Mouse (Mus musculus) CH12F3 (cell line): ENCODE measurements at regions not wholly inside any gene's neighbourhood (a gene's known extent, or its start where the extent isn't known, plus 50 kb on each side); places are given as distances from the start of the nearest gene placed in this dataset.

Source experiments
- in situ Hi-C: fragments of 300-500 bp; cut with MboI; formaldehyde crosslinking; loops from 2 replicates; pipeline ENCODE4 v1.14.3; 2020; ENCODE audit warnings: low sequenced_read_pairs

- in situ Hi-C loops, result no loop called here
These were observed 344.7 kb upstream of the Nfe2l3 start for GRCm38 (mm10) chr6:51087806-51088205.

GRCm38 (mm10) chr6:51088641-51089372 lies 343.7 kb upstream of the Nfe2l3 start:
- in situ Hi-C loops, result no loop called here

DNA sequence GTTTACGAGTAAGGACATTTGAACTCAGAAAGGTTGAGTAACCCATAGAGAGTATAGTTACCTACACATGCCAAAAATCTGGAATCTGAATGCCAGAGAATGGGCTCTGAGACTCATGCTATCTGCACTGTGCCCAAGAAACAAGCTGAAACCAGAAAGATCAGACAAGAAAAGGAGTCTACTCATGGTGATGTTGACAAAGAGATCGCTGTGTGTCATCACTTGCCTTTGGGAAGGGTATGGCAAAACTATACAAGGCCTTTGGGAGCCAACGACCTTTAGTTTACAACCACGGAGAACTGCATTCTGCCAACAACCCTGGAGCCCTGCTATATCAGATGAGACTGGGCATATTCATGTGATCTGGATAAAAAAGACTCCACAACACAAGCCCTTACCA lies 339.3 kb upstream of the Nfe2l3 start:
- in situ Hi-C loops, result no loop called here

GRCm38 (mm10) chr6:51094304-51094703 lies 338.2 kb upstream of the Nfe2l3 start:
- in situ Hi-C loops, result no loop called here

DNA sequence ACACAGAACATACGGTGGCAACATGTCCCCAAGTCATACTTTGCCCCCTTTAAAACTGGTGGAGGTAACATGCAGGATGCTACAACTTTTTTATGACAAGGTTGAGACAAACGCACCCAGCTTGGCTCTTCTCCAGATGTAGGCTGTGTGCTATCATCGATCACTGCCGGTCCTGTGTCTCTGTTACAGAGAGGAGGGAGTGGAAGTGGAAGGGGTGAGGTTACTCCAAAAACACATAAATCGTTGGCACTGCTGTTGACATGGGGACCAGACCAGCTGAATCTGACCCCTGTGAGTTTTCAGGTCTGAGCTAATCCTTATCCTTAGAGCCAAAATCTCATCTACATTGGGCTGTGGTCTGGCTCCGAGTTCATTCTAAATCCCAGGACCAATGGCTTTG lies 335.0 kb upstream of the Nfe2l3 start:
- in situ Hi-C loops, result no loop called here

GRCm38 (mm10) chr6:51100341-51100740 lies 332.1 kb upstream of the Nfe2l3 start:
- in situ Hi-C loops, result no loop called here

DNA sequence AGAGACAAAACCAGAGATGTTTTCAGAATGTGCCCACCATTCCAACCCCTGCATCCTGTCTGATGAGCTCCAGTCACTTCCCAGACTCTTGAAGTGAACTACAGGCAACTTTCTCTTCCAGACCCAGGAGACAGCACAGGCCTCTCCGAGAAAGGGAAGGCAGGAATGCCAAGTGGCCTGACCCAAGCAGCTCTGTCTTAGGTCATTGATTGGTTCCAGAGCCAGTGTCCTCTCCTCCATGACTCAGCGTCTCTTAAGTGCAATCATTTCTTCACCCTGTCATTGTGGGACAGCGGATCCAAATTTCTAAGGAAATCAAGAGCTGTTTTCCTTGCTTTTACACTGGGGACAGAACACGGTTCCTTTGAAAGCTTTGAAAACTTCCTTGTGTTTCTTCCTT lies 329.2 kb upstream of the Nfe2l3 start:
- in situ Hi-C loops, result no loop called here

- in situ Hi-C loops, result no loop called here
These were observed 328.1 kb upstream of the Nfe2l3 start for GRCm38 (mm10) chr6:51104336-51104735.

GRCm38 (mm10) chr6:51108336-51108956 lies 324.0 kb upstream of the Nfe2l3 start:
- in situ Hi-C loops, result no loop called here

DNA sequence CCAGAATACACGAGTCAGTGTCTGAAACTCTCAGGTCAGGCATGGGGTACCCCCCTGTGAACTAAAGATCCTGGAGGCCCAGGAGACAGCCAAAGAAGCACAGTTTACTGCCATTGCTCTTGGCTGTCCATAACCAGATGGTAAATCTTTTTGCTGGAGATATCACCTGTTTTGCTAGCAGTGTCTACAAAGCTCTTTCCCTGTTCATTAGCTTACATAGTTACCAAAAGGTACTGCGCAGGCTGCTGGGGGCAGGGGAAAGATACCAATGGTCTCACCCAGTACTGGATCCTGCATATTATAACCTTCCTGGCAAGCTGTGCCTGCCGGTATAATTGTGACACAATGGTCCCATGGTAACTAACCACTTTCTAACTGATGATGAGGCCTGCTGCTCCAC lies 321.9 kb upstream of the Nfe2l3 start:
- in situ Hi-C loops, result no loop called here

DNA sequence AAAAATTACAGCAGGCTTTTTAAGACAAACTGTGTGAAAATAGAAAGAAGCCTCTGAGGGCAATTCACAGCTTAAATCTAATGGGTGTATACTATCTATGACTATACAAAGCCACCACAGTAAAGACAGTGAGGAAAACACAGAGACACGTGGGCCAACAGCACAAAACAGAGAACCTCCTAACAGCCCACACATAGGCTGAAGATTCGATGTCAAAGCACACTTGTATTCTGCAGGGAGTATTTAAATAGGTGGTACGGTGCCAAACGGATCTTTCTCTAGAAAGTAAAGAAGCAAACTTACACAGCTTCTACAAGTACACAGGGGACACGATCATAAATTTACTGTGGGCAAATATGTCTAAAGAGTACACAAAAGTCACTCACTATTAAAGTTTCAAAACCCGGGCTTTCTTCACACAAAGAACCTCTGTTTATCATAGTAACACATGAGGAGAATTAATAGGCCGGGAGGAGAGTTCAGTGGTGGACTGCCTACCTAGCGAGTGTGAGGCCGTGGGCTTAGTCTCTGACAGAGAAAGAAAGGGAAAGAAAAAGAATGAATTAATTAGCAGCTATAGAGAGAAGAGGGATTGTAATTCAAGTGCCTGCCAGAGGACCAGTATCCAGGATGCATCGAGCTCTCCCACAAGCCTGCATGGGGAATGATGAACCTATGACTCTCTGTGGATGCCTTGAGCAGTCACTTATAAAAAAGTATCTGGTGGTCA lies 317.7 kb upstream of the Nfe2l3 start:
- in situ Hi-C loops, result no loop called here

GRCm38 (mm10) chr6:51118833-51119535 lies 313.5 kb upstream of the Nfe2l3 start:
- in situ Hi-C loops, result no loop called here

- in situ Hi-C loops, result no loop called here
These were observed 312.7 kb upstream of the Nfe2l3 start for GRCm38 (mm10) chr6:51119691-51120302.

GRCm38 (mm10) chr6:51122941-51123340 lies 309.5 kb upstream of the Nfe2l3 start:
- in situ Hi-C loops, result no loop called here

DNA sequence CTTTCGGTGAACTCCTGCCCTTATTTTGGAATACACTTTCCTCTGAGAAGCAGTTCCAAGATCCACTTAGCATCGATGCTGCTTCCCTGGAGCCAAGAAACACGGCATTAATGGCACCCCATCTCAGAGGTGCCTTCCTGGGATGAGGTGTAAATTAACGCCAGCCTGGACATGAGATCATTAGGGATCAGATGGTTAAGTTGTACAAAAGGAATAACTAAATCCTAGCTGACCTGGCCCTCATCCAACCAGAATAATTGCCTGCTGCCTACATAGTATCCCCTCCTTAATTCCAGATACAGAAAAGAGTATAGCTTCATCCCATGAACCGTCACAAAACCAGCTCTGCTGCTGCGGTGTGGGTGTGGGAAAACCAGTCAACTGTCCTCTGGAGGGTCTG lies 304.6 kb upstream of the Nfe2l3 start:
- in situ Hi-C loops, result no loop called here

DNA sequence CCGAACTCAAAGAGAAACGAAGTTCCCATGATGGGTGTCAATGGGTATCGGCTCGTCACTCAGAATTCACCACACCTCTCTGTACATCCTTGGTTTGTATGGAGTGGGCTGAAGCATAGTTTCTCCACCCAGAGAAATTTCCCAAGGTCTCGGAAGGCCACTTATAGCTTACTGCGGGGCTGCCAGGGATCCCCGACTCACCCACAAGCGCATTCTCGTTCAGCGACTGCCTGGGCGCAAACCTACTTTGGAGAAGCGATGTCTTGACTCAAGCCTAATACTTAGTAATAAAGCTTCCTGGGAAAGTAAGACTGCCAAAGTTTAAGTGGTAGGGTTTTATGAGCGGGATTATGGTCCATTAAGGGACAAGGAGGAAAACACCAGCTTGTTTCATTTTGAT lies 303.4 kb upstream of the Nfe2l3 start:
- in situ Hi-C loops, result no loop called here

DNA sequence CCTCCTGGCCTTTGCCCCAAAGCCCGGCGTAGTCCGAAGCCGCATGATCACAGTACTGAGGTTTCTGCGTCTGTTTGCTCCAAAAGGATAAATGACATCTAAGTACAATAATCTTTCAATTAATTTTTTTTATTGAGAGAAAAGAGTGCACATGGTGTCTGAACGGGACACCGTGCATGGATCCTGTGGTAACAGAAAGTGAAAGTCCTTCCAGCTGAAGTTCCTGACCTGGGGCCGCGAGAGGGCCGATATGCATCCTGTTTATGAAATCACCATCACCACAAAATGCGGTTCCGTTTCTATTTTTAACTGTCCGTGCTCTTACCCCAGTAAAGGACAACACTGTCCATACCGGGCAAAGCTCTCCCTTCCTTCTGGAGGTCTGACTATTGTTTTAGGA lies 302.9 kb upstream of the Nfe2l3 start:
- in situ Hi-C loops, result no loop called here

GRCm38 (mm10) chr6:51144762-51145161 lies 287.7 kb upstream of the Nfe2l3 start:
- in situ Hi-C loops, result no loop called here

DNA sequence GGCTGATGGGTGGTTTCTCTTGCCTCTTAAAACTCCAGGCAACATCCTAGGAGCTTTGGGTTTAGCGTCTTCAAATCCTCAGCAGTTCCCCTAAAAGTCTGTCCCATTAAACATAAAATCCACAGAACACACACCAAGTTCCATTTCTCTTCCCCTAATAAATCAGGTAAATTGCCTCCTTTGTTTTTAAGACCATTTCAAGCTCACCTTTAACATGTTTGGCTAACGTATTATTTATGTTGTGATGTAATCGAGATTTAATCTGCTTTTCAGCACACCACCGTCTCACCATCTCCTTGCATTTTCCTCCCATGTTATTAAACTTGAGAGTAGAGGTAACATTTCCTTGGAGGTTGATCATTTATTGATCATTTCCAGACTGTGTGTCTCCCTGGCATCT lies 286.6 kb upstream of the Nfe2l3 start:
- in situ Hi-C loops, result no loop called here

DNA sequence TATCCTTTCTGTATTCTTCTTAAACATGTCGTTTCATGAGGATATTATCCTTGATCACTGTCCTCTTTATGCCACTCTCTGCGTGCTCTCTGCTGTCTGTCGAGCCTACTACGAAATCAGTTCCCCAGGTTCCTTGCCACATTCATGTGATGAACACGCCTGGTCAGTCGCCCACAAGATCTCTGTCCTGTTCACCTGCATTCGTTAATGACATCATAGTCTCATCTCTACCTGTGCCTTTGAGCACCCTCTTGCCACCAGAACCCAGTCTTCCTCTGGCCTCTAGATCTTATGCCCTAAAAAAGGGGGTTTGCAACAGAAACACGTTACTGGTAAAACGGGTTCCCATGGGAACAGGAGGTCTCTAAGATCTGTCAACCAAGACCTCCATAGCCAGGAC lies 283.6 kb upstream of the Nfe2l3 start:
- in situ Hi-C loops, result no loop called here

- in situ Hi-C loops, result loop anchor here (25.0 kb wide), 1 partner anchor 463 kb away; no protein-coding TSS in a partner anchor
These were observed 282.4 kb upstream of the Nfe2l3 start for GRCm38 (mm10) chr6:51150066-51150465.
